Mouse (Mus musculus) liver, adult 2 months (tissue): ENCODE results near the gene Kmt5a.

Source experiments
- CTCF ChIP-seq: fragments of 200-500 bp; IDR thresholded peaks from 2 replicates; pipeline ENCODE4 v1.5.1; 2011; ENCODE audit warnings: low read depth, low read length, control low read depth
- POLR2A ChIP-seq: fragments of 200-500 bp; IDR thresholded peaks from 2 replicates; pipeline ENCODE4 v1.6.1; 2011; ENCODE audit warnings: low read length, control low read depth; ENCODE audit not compliant: insufficient read depth; ENCODE audit errors: extremely low read depth

DNA sequence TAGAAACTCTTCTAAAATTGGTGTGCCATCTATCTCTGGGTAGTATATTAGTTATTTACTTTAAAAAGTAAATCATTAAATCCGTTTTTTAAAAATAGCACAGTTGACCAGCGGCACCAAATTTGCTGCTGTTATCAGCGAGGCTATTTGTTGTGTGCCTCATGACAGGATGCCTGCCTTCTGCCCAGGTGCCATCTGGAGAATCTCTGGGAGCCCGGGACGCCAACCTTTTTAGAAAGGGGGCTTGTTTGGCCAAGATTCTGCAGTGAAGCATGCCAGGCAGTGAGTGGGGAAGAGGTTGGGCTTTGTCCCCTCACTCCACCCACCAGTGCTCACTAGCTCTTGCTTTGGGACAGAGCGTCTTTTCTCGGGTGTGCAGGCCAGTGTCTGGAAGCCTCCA, 10.3 kb downstream of the Kmt5a start:
- TF ChIP-seq POLR2A (no peak), CTCF (no peak)
